Mouse (Mus musculus): ENCODE data around the gene Ereg.

- TF ChIP-seq CTCF (IDR thresholded peaks at IDR 0.05; ENCODE audit: extremely low read depth, insufficient read length, insufficient replicate concordance, low read depth, low read length) = no peak
- TF ChIP-seq POLR2A (IDR thresholded peaks at IDR 0.05; ENCODE audit: low read depth, low read length) = no peak
These were observed 31.8 kb downstream of the Ereg start for GRCm38 (mm10) chr5:91106248-91106647.

Data from small intestine, adult 2 months (tissue).